In genomic region chr8:45527708-45528107, GRCm38 (mm10) we compare ENCODE assay signal across 24 mouse cellular contexts. TPM values are rescaled to one million over a fixed set of nuclear protein-coding genes. Genes with fewer than 3 reads are reported as not detected.
A peak's percentile ranks its signal among the peaks of the same experiment; 100 is the strongest.
DNase-seq lines count a peak whose midpoint lies in the region; ATAC-seq lines count a peak whose summit lies in the region.
"Had no signal": no experiment of that assay in that cellular context is flagged by ENCODE, and none has a peak within 500 bp of the region (broad histone marks: within the 10 kb centered on the region; RNA-seq: fewer than 3 reads in every experiment).

No protein-coding gene starts in this region.

- H3K4me3 ChIP-seq in embryonic facial prominence, embryonic 14.5 days (ENCODE audit: low read depth, low read length) = no peak overlapping the region
- no peak overlapping the region for H3K4me3 ChIP-seq in embryonic facial prominence, embryonic 10.5 days
- H3K4me3 ChIP-seq in forebrain, embryonic 10.5 days = no peak overlapping the region
- H3K4me3 ChIP-seq: embryonic facial prominence, embryonic 12.5 days; embryonic facial prominence, embryonic 15.5 days; erythroblast, embryonic 14.5 days; forebrain, embryonic 13.5 days; forebrain, embryonic 15.5 days had no signal

- no peak overlapping the region for H3K27ac ChIP-seq in embryonic facial prominence, embryonic 14.5 days (replicated peaks; ENCODE audit: low read depth, low read length)
- H3K27ac ChIP-seq in embryonic facial prominence, embryonic 10.5 days (replicated peaks) = no peak overlapping the region
- no peak overlapping the region for H3K27ac ChIP-seq in forebrain, embryonic 10.5 days
- H3K27ac ChIP-seq: embryonic facial prominence, embryonic 12.5 days; embryonic facial prominence, embryonic 15.5 days; forebrain, embryonic 13.5 days; forebrain, embryonic 15.5 days had no signal

- no peak overlapping the region for H3K9ac ChIP-seq in embryonic facial prominence, embryonic 14.5 days (ENCODE audit: low read depth, low read length)
- H3K9ac ChIP-seq: embryonic facial prominence, embryonic 12.5 days; embryonic facial prominence, embryonic 15.5 days; forebrain, embryonic 13.5 days; forebrain, embryonic 15.5 days; forebrain, postnatal 0 days had no signal

- H3K36me3 ChIP-seq in embryonic facial prominence, embryonic 14.5 days (ENCODE audit: control insufficient read depth, insufficient read depth, low read length) = no peaks in the 10 kb centered on the region
- no peaks in the 10 kb centered on the region for H3K36me3 ChIP-seq in embryonic facial prominence, embryonic 10.5 days (replicated peaks)
- H3K36me3 ChIP-seq in forebrain, embryonic 10.5 days (replicated peaks) = no peaks in the 10 kb centered on the region
- H3K36me3 ChIP-seq: embryonic facial prominence, embryonic 12.5 days; embryonic facial prominence, embryonic 15.5 days; forebrain, embryonic 15.5 days had no signal

- H3K4me1 ChIP-seq in embryonic facial prominence, embryonic 14.5 days (ENCODE audit: control insufficient read depth, insufficient read depth, low read length) = no peaks in the 10 kb centered on the region
- no peaks in the 10 kb centered on the region for H3K4me1 ChIP-seq in embryonic facial prominence, embryonic 10.5 days
- H3K4me1 ChIP-seq in forebrain, embryonic 10.5 days = no peaks in the 10 kb centered on the region
- H3K4me1 ChIP-seq: embryonic facial prominence, embryonic 12.5 days; embryonic facial prominence, embryonic 15.5 days; forebrain, embryonic 13.5 days; forebrain, embryonic 15.5 days had no signal

- no peak overlapping the region for H3K4me2 ChIP-seq in embryonic facial prominence, embryonic 14.5 days (ENCODE audit: low read depth, low read length)
- H3K4me2 ChIP-seq: embryonic facial prominence, embryonic 12.5 days; embryonic facial prominence, embryonic 15.5 days; forebrain, embryonic 13.5 days; forebrain, embryonic 15.5 days had no signal

- 46% methylated on average over 2 of the region's 2 CpGs for WGBS in embryonic facial prominence, embryonic 14.5 days
- 73% methylated on average over 2 of the region's 2 CpGs for WGBS in embryonic facial prominence, embryonic 10.5 days
- 85% methylated on average over 2 of the region's 2 CpGs for WGBS in forebrain, embryonic 10.5 days

- no peak for ATAC-seq in embryonic facial prominence, embryonic 14.5 days (ENCODE audit: low read depth)
- ATAC-seq: activated CD4-positive, CD25-positive, alpha-beta regulatory T cell, adult 4 months; forebrain, embryonic 13.5 days; forebrain, embryonic 15.5 days; forebrain, postnatal 0 days; Patski had no signal

- H3K27me3 ChIP-seq in embryonic facial prominence, embryonic 14.5 days (replicated peaks; ENCODE audit: control insufficient read depth, insufficient read depth, low read length) = no peaks in the 10 kb centered on the region
- no peaks in the 10 kb centered on the region for H3K27me3 ChIP-seq in embryonic facial prominence, embryonic 10.5 days (replicated peaks; ENCODE audit: low read depth, poor library complexity, severe bottlenecking)
- H3K27me3 ChIP-seq in forebrain, embryonic 10.5 days (ENCODE audit: poor library complexity, severe bottlenecking) = no peaks in the 10 kb centered on the region
- H3K27me3 ChIP-seq: embryonic facial prominence, embryonic 12.5 days; embryonic facial prominence, embryonic 15.5 days; forebrain, embryonic 13.5 days; forebrain, embryonic 15.5 days; Patski had no signal

- no peaks in the 10 kb centered on the region for H3K9me3 ChIP-seq in embryonic facial prominence, embryonic 14.5 days (ENCODE audit: control insufficient read depth, low read length)
- H3K9me3 ChIP-seq in embryonic facial prominence, embryonic 10.5 days = no peaks in the 10 kb centered on the region
- no peaks in the 10 kb centered on the region for H3K9me3 ChIP-seq in forebrain, embryonic 10.5 days
- H3K9me3 ChIP-seq: embryonic facial prominence, embryonic 12.5 days; embryonic facial prominence, embryonic 15.5 days; forebrain, embryonic 13.5 days; forebrain, embryonic 15.5 days had no signal

- DNase-seq in embryonic facial prominence, embryonic 14.5 days (ENCODE audit: low spot score) = peak; percentile 45
- DNase-seq in embryonic facial prominence, embryonic 10.5 days (ENCODE audit: low spot score) = no peak
- peak; percentile 18 for DNase-seq in 3T3-L1 (ENCODE audit: low read depth, low spot score)
- DNase-seq in adipocyte (ENCODE audit: low spot score) = peak; percentile 26
- DNase-seq in fibroblast of lung, adult 2 months (ENCODE audit: low read depth) = peak; percentile 51
- DNase-seq in forebrain, embryonic 10.5 days (ENCODE audit: extremely low spot score, low spot score) = no peak
- DNase-seq in embryo, embryonic 10.5 days (ENCODE audit: low spot score) = no peak
- DNase-seq: adrenal gland, adult 8-10 months; adrenal gland, postnatal 14 days; adrenal gland, postnatal 36 days; cerebellum, adult 11-12 months; cerebellum, adult 2 months; cerebellum, adult 9-10 months; cerebellum, postnatal 10 days; cerebellum, postnatal 25 days; embryo, embryonic 11 days; forebrain, postnatal 0 days had no signal

RNA-seq across cellular contexts. Expression of gene Sorbs2, which starts 20.1 kb away (rescaled TPM):
- polyA plus RNA-seq in embryonic facial prominence, embryonic 14.5 days (2014; fragmentation: Nextera tagmentation; extraction: Ambion mirVana) = 32.2 and 36.7 TPM in 2 replicates
- polyA plus RNA-seq in embryonic facial prominence, embryonic 10.5 days (2016; fragmentation: Nextera tagmentation; extraction: Ambion mirVana) = 23.8 and 25.2 TPM in 2 replicates
- 35.8 and 48.3 TPM in 2 replicates for polyA plus RNA-seq in forebrain, embryonic 10.5 days (2016; fragmentation: Nextera tagmentation; extraction: Ambion mirVana)

Comparison
In these comparisons a context has a peak if more than half of its experiments do, and no peak if none do; other contexts are left out.
1. DNase-seq: peak in embryonic facial prominence, embryonic 14.5 days (single experiment), 3T3-L1 (single experiment), adipocyte (single experiment) and fibroblast of lung, adult 2 months (single experiment); none in embryonic facial prominence, embryonic 10.5 days (single experiment), forebrain, embryonic 10.5 days (single experiment) and embryo, embryonic 10.5 days (single experiment).